In the genomic region with DNA sequence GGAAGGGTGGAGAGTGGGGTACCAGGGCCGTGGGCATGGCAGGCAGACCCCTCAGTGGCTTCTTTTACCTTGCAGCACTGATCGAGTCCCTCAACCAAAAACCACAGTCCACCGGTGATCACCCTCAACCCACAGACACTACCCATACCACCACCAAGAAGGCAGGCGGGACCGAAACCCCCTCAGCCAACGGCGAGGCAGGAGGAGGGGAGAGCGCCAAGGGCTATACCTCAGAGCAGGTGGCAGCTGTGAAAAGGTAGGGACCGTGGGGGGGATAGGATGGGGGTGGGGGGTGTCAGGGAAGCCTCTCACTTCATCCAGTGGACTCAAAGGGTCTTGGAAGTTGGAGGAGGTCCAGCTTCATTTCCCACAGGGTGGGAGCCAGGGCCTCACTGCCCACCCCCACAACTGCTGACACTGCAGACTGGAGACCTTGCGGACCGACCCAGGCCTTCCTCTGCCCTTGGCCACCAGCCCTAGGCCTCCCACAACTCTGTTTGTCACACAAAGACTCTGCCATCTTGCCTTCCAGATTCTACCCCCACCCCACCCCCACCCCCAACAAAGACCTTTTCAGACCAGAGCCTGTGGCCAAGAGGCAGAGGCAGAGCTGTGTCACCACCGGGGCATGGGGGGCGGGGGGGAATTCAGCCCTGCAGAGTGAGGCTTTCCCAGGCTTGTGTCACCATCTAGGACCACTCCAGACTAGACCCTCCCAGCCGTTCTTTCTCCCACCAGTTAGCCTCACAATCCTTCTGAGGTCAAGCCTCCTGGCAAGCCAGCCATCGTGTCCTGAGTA, we compare ENCODE assay signal across 17 mouse cellular contexts. TPM values are rescaled to one million over a fixed set of nuclear protein-coding genes. Genes with fewer than 3 reads are reported as not detected.
DNase-seq lines count a peak whose midpoint lies in the region; ATAC-seq and TF ChIP-seq lines count a peak whose summit lies in the region.
"Had no signal": no experiment of that assay in that cellular context is flagged by ENCODE, and none has a peak within 500 bp of the region (broad histone marks: within the 10 kb centered on the region; RNA-seq: fewer than 3 reads in every experiment).

No protein-coding gene starts in this region.

- H3K36me3 ChIP-seq in embryonic facial prominence, embryonic 12.5 days: peaks cover 40% of the 10 kb centered on the region
- peaks cover 71% of the 10 kb centered on the region for H3K36me3 ChIP-seq in limb, embryonic 10.5 days

- H3K4me1 ChIP-seq in embryonic facial prominence, embryonic 12.5 days: no peaks in the 10 kb centered on the region
- peaks cover 7% of the 10 kb centered on the region for H3K4me1 ChIP-seq in limb, embryonic 10.5 days

- no peaks in the 10 kb centered on the region for H3K9me3 ChIP-seq in embryonic facial prominence, embryonic 12.5 days
- H3K9me3 ChIP-seq in limb, embryonic 10.5 days (replicated peaks): no peaks in the 10 kb centered on the region
- H3K9me3 ChIP-seq: embryonic facial prominence, embryonic 15.5 days; heart, embryonic 12.5 days; limb, embryonic 15.5 days had no signal

- H3K27me3 ChIP-seq in embryonic facial prominence, embryonic 12.5 days: no peaks in the 10 kb centered on the region
- no peaks in the 10 kb centered on the region for H3K27me3 ChIP-seq in limb, embryonic 10.5 days (ENCODE audit: low read depth, poor library complexity, severe bottlenecking)
- H3K27me3 ChIP-seq: embryonic facial prominence, embryonic 15.5 days; heart, embryonic 12.5 days; limb, embryonic 15.5 days had no signal

- no peak overlapping the region for H3K4me3 ChIP-seq in layer of hippocampus, adult 2 months
- H3K4me3 ChIP-seq in embryonic facial prominence, embryonic 12.5 days: no peak overlapping the region
- no peak overlapping the region for H3K4me3 ChIP-seq in limb, embryonic 10.5 days
- H3K4me3 ChIP-seq: embryonic facial prominence, embryonic 15.5 days; heart, embryonic 12.5 days; limb, embryonic 15.5 days had no signal

- H3K9ac ChIP-seq in embryonic facial prominence, embryonic 12.5 days: 0 out of 2 replicates have a peak overlapping the region, but pooled peaks have one; percentile 3
- H3K9ac ChIP-seq: embryonic facial prominence, embryonic 15.5 days; heart, embryonic 12.5 days; limb, embryonic 15.5 days had no signal

- TF ChIP-seq CTCF in layer of hippocampus, adult 2 months (conservative IDR thresholded peaks at IDR 0.05): no peak

- H3K4me2 ChIP-seq in embryonic facial prominence, embryonic 12.5 days (replicated peaks): no peak overlapping the region
- H3K4me2 ChIP-seq: embryonic facial prominence, embryonic 15.5 days; heart, embryonic 12.5 days; limb, embryonic 15.5 days had no signal

- WGBS in embryonic facial prominence, embryonic 12.5 days: 78% methylated on average over 15 of the region's 15 CpGs
- WGBS in limb, embryonic 10.5 days: 88% methylated on average over 15 of the region's 15 CpGs

- no peak for DNase-seq in layer of hippocampus, adult 2 months (ENCODE audit: low spot score in 2 of 2)
- no peak for DNase-seq in layer of hippocampus, postnatal 36 days
- DNase-seq in brain, adult 2 months (ENCODE audit: low read depth, low spot score): peak; percentile 70
- no peak for DNase-seq in limb, embryonic 10.5 days (ENCODE audit: low spot score)
- DNase-seq: adrenal gland, postnatal 36 days; cerebellum, postnatal 36 days; gastrocnemius, postnatal 10 days; heart, postnatal 4 days; kidney, adult 18-20 months; lung, adult 2 months had no signal

- ATAC-seq in embryonic facial prominence, embryonic 12.5 days (ENCODE audit: insufficient number of reproducible peaks, insufficient read depth, low FRiP score, low TSS enrichment): no peak
- ATAC-seq in inflammation-experienced regulatory T-cells, adult 6 months: no peak
- ATAC-seq in frontal cortex, adult (ENCODE audit: low TSS enrichment): no peak
- ATAC-seq: forebrain, embryonic 14.5 days had no signal

- peak overlapping the region; percentile 62 for H3K27ac ChIP-seq in layer of hippocampus, adult 2 months
- H3K27ac ChIP-seq in embryonic facial prominence, embryonic 12.5 days: no peak overlapping the region
- peak overlapping the region; percentile 58; the same call in 1 of the 2 replicates for H3K27ac ChIP-seq in limb, embryonic 10.5 days
- H3K27ac ChIP-seq: embryonic facial prominence, embryonic 15.5 days; limb, embryonic 15.5 days had no signal

RNA-seq across cellular contexts. Expression of gene Dnajb12, which starts 10.8 kb away (rescaled TPM):
- 10 to 100 TPM; 54.4 to 56.8 TPM for total RNA-seq in layer of hippocampus, adult 2 months (2021)
- 10 to 100 TPM; 48.0 to 48.3 TPM for total RNA-seq in layer of hippocampus, postnatal 36 days (2021)
- 18.9 and 19.9 TPM in 2 replicates for polyA plus RNA-seq in embryonic facial prominence, embryonic 12.5 days (2016; fragmentation: Nextera tagmentation; extraction: Ambion mirVana)
- 25.8 and 28.2 TPM in 2 replicates for polyA plus RNA-seq in limb, embryonic 10.5 days (2016; fragmentation: Nextera tagmentation; extraction: Ambion mirVana)
- polyA plus RNA-seq in inflammation-experienced regulatory T-cells, adult 6 months (2017; shearing (Covaris generic)): 10 to 100 TPM; 15.7 to 18.1 (median 17.4) TPM
